Mouse (Mus musculus): ENCODE results near the gene Ccn1.

Ccn1 gene

GRCm38 (mm10) chr3:145650298-145651011 lies 674 bp upstream of the Ccn1 start:
- DNase-seq (ENCODE audit: low read depth, low spot score) = no peak

GRCm38 (mm10) chr3:145648991-145649851 lies 560 bp downstream of the Ccn1 start:
- no peak for DNase-seq (ENCODE audit: low read depth, low spot score)

- DNase-seq (ENCODE audit: low read depth, low spot score) = no peak
Measured at GRCm38 (mm10) chr3:145648097-145648931, 1.5 kb downstream of the Ccn1 start.

DNA sequence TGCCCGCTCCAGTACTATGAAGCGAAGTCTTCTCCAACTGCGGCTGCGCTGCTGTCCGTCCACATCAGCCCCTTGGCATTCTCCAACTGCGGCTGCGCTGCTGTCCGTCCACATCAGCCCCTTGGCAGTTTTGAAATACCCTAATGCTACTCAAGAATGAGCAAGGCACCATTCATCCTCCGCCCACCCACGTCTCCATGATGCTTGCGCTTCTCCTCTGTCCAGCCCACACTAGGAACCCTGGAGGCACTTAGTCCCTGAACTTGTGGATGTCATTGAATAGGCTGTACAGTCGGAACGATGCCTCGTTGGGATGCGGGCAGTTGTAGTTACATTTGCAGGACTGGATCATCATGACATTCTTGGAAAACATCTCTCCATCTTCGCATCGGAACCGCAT lies 2.4 kb downstream of the Ccn1 start:
- DNase-seq (ENCODE audit: low read depth, low spot score) = no peak

- no peak for DNase-seq (ENCODE audit: low read depth, low spot score)
Measured at GRCm38 (mm10) chr3:145646666-145647065, 3.1 kb downstream of the Ccn1 start.

- no peak for DNase-seq (ENCODE audit: low read depth, low spot score)
Measured at GRCm38 (mm10) chr3:145646009-145646408, 3.8 kb downstream of the Ccn1 start.

DNA sequence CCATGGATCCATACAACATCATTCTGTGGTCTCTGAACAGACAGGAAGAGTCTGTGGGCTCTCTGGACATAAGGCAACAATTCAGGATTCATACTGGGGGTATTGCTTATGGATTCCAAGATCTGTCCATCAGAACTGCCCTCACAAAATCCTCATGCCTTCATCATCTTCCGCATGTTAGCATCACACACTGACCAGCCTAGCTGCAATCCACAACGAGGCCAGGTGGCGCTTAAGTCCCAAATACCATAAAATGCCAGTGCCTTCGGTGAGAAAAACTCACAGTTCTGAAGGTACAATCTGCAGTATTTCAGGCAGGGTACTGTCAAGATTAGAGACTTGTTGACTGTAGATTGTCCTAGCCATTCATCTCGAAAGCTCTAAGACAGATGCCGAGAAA lies 4.3 kb downstream of the Ccn1 start:
- DNase-seq (ENCODE audit: low read depth, low spot score) = no peak

- no peak for DNase-seq (ENCODE audit: low read depth, low spot score)
Measured at GRCm38 (mm10) chr3:145642861-145643260, 6.9 kb downstream of the Ccn1 start.

DNA sequence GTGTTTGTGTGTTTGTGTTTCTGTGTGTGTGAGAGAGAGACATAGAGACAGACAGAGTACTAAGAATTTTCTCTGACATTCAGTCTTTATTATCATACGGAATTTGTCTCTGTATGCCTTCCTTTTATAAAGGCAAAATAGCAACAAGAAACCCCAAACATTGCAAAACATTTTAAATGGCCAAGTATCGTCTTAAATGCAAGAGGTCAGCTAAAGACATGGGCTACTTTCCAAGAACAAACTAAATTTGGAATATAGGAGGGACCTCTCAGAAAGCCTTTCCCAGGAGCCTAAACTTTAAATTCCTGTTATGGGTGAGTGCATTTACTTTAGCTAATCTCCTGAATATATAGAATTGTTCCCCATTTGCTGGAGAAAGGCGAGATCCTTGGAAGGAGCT lies 7.9 kb downstream of the Ccn1 start:
- no peak for DNase-seq (ENCODE audit: low read depth, low spot score)

GRCm38 (mm10) chr3:145641036-145641685 lies 8.6 kb downstream of the Ccn1 start:
- DNase-seq (ENCODE audit: low read depth, low spot score) = no peak

GRCm38 (mm10) chr3:145640583-145640982 lies 9.2 kb downstream of the Ccn1 start:
- DNase-seq (ENCODE audit: low read depth, low spot score) = no peak

DNA sequence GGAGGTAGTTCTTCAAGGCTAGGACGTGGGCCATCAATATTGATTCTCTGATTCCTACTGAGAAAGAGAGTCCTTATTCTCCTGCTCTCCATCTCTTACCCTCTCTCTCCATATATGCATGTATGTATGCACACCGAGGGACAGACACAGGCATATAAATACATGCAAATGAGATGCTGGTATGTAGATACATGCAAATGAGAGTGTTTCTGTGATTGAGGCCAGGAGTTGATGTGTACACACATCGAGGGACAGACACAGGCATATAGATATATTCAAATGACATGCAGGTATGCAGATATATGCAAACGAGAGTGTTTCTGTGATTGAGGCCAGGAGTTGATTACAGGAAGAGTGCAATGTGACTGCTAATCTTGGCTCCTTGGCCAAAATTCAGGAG lies 9.6 kb downstream of the Ccn1 start:
- no peak for DNase-seq (ENCODE audit: low read depth, low spot score)

- DNase-seq (ENCODE audit: low read depth, low spot score) = no peak
Measured at GRCm38 (mm10) chr3:145634002-145634710, 15.6 kb downstream of the Ccn1 start.

- no peak for DNase-seq (ENCODE audit: low read depth, low spot score)
Measured at GRCm38 (mm10) chr3:145632888-145633287, 16.9 kb downstream of the Ccn1 start.

GRCm38 (mm10) chr3:145628643-145629042 lies 21.1 kb downstream of the Ccn1 start:
- DNase-seq (ENCODE audit: low read depth, low spot score) = no peak

GRCm38 (mm10) chr3:145627830-145628229 lies 22.0 kb downstream of the Ccn1 start:
- no peak for DNase-seq (ENCODE audit: low read depth, low spot score)

GRCm38 (mm10) chr3:145626063-145626462 lies 23.7 kb downstream of the Ccn1 start:
- no peak for DNase-seq (ENCODE audit: low read depth, low spot score)

GRCm38 (mm10) chr3:145625546-145625945 lies 24.2 kb downstream of the Ccn1 start:
- no peak for DNase-seq (ENCODE audit: low read depth, low spot score)

GRCm38 (mm10) chr3:145624786-145625185 lies 25.0 kb downstream of the Ccn1 start:
- DNase-seq (ENCODE audit: low read depth, low spot score) = no peak

GRCm38 (mm10) chr3:145623047-145623446 lies 26.7 kb downstream of the Ccn1 start:
- DNase-seq (ENCODE audit: low read depth, low spot score) = no peak

- no peak for DNase-seq (ENCODE audit: low read depth, low spot score)
Measured at GRCm38 (mm10) chr3:145621209-145621608, 28.6 kb downstream of the Ccn1 start.
